Comparison of ENCODE assay signal across 8 mouse cellular contexts in the genomic region with DNA sequence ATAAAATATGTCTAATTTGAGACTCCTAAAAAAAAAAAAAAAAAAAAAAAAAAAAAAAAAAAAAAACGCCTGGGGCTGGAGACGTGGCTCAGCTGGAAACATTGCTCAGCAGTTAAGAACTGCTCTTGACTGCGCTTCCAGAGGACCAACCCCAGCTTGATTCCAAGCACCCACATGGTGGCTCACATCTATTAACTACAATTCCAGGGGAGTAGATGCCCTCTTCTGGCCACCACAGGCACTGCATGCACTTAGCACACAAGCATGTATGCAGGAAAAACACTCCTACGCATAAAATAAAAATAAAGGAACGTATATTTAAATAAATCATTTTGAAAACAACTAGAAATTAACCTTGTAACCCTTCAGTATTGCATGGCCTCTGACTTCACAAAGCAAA.
A peak's percentile ranks its signal among the peaks of the same experiment; 100 is the strongest.
DNase-seq lines count a peak whose midpoint lies in the region; ATAC-seq and TF ChIP-seq lines count a peak whose summit lies in the region.

No protein-coding gene starts in this region.

- TF ChIP-seq CTCF in midbrain, postnatal 0 days (IDR thresholded peaks at IDR 0.05): peak; percentile 52

- no peaks in the 10 kb centered on the region for H3K27me3 ChIP-seq in midbrain, postnatal 0 days (ENCODE audit: insufficient read depth, low read length)
- no peaks in the 10 kb centered on the region for H3K27me3 ChIP-seq in midbrain, embryonic 16.5 days (ENCODE audit: control insufficient read depth, insufficient read depth, low read depth, low read length)

- no peaks in the 10 kb centered on the region for H3K36me3 ChIP-seq in midbrain, postnatal 0 days (ENCODE audit: insufficient read depth, low read length)
- no peaks in the 10 kb centered on the region for H3K36me3 ChIP-seq in midbrain, embryonic 16.5 days (ENCODE audit: control insufficient read depth, insufficient read depth, low read length)

- H3K4me1 ChIP-seq in midbrain, postnatal 0 days (ENCODE audit: insufficient read depth, low read length): no peaks in the 10 kb centered on the region
- H3K4me1 ChIP-seq in midbrain, embryonic 16.5 days (ENCODE audit: control insufficient read depth, insufficient read depth, low read length): no peaks in the 10 kb centered on the region

- peak; percentile 14 for DNase-seq in embryo, embryonic 10 days (ENCODE audit: low spot score)
- no peak for DNase-seq in embryo, embryonic 11 days
- DNase-seq in midbrain, postnatal 0 days (ENCODE audit: low spot score): no peak
- DNase-seq in induced T-regulatory cell, adult 2 months (ENCODE audit: low read depth): peak; percentile 38
- peak; percentile 14 to 26 for DNase-seq in thymus, postnatal 36 days
- no peak for DNase-seq in urinary bladder, adult 18-20 months (ENCODE audit: low spot score in 2 of 2)

- no peak overlapping the region for H3K4me2 ChIP-seq in midbrain, postnatal 0 days (ENCODE audit: low read depth, low read length, poor library complexity, severe bottlenecking)
- no peak overlapping the region for H3K4me2 ChIP-seq in midbrain, embryonic 16.5 days (ENCODE audit: low read length)

- no peaks in the 10 kb centered on the region for H3K9me3 ChIP-seq in midbrain, postnatal 0 days (ENCODE audit: low read length)
- H3K9me3 ChIP-seq in midbrain, embryonic 16.5 days (replicated peaks; ENCODE audit: control insufficient read depth, low read length, poor library complexity, severe bottlenecking): no peaks in the 10 kb centered on the region

- no peak overlapping the region for H3K4me3 ChIP-seq in midbrain, postnatal 0 days (ENCODE audit: low read depth, low read length)
- no peak overlapping the region for H3K4me3 ChIP-seq in midbrain, embryonic 16.5 days (ENCODE audit: low read depth, low read length)

- ATAC-seq in midbrain, postnatal 0 days (ENCODE audit: low FRiP score): no peak
- ATAC-seq in midbrain, embryonic 16.5 days: no peak
- no peak for ATAC-seq in activated CD4-positive, CD25-positive, alpha-beta regulatory T cell, adult 4 months

- H3K27ac ChIP-seq in midbrain, postnatal 0 days (ENCODE audit: low read depth, low read length): no peak overlapping the region
- H3K27ac ChIP-seq in midbrain, embryonic 16.5 days (ENCODE audit: low read length): no peak overlapping the region

- H3K9ac ChIP-seq in midbrain, postnatal 0 days (replicated peaks; ENCODE audit: low read length, poor library complexity, severe bottlenecking): no peak overlapping the region
- no peak overlapping the region for H3K9ac ChIP-seq in midbrain, embryonic 16.5 days (ENCODE audit: low read depth, low read length)

- WGBS in midbrain, postnatal 0 days: 79% methylated on average over 5 of the region's 5 CpGs
- 87% methylated on average over 5 of the region's 5 CpGs for WGBS in midbrain, embryonic 16.5 days

Comparison
In these comparisons a context has a peak if more than half of its experiments do, and no peak if none do; other contexts are left out.
1. DNase-seq: peak in embryo, embryonic 10 days (single experiment), induced T-regulatory cell, adult 2 months (single experiment) and thymus, postnatal 36 days (2 of 2); none in embryo, embryonic 11 days (single experiment), midbrain, postnatal 0 days (single experiment) and urinary bladder, adult 18-20 months (0 of 2).